Mouse (Mus musculus): ENCODE measurements around the gene Pccb. TPM values are rescaled to one million over a fixed set of nuclear protein-coding genes. Genes with fewer than 3 reads are reported as not detected.
A peak's percentile ranks its signal among the peaks of the same experiment; 100 is the strongest.

Pccb gene
- polyA plus RNA-seq, 1 experiment from 2014 or later = 21.6 TPM

DNA sequence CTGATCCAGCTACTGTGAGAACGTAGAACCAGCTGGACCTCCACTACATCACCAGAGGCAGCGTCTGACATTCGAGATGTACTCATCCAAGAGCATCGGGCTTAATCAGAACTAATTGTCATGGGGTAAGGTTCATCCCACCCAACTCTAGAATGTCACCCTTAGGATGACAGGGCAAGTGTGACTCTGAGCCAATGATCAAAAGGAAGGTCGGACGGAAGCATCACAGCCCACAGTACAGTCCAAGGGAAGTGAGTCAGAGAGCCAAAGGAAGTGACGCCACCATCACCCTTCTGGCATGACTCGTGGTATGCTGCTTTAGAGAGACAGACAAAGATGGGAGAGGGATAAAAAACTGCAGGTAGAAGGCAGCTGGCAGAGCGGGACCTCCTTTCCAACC, 7.6 kb upstream of the Pccb start:
- WGBS = 73% methylated on average over 9 of the region's 9 CpGs
- Histone ChIP-seq H3K9ac (no peak overlapping the region), H3K4me3 (no peak overlapping the region), H3K36me3 (no peaks in the 10 kb centered on the region), H3K9me3 (replicated peaks) (no peaks in the 10 kb centered on the region; the same call in none of the 2 replicates), H3K27ac (ENCODE audit: poor library complexity, severe bottlenecking) (no peak overlapping the region), H3K4me2 (no peak overlapping the region), H3K4me1 (replicated peaks) (no peaks in the 10 kb centered on the region), H3K27me3 (replicated peaks) (no peaks in the 10 kb centered on the region)
- ATAC-seq (ENCODE audit: insufficient number of reproducible peaks, low FRiP score) = no peak

DNA sequence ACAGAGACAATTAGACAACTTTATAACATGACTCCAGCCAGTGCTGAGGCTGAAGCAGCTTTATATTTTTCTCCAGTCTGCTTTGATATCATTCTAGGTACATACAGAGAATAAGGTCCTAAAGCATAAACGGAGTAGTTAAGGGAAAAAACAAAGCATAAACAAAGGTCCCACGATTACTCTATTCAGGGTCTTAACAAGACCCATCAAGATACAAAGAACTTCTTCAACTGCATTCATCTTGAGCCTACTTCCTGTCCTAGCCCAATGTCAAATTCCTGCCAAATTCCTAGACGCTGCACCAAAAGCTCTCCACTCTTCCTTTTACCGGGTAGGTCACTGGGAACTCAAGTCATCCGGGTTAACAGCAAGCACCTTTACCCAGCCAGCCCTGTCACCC, 6.8 kb upstream of the Pccb start:
- Histone ChIP-seq H3K9me3 (replicated peaks) (no peaks in the 10 kb centered on the region; the same call in none of the 2 replicates), H3K27ac (ENCODE audit: poor library complexity, severe bottlenecking) (no peak overlapping the region), H3K36me3 (no peaks in the 10 kb centered on the region), H3K4me1 (replicated peaks) (no peaks in the 10 kb centered on the region), H3K27me3 (replicated peaks) (no peaks in the 10 kb centered on the region), H3K4me2 (no peak overlapping the region), H3K4me3 (no peak overlapping the region), H3K9ac (no peak overlapping the region)
- 63% methylated on average over 5 of the region's 5 CpGs for WGBS
- ATAC-seq (ENCODE audit: insufficient number of reproducible peaks, low FRiP score) = no peak

DNA sequence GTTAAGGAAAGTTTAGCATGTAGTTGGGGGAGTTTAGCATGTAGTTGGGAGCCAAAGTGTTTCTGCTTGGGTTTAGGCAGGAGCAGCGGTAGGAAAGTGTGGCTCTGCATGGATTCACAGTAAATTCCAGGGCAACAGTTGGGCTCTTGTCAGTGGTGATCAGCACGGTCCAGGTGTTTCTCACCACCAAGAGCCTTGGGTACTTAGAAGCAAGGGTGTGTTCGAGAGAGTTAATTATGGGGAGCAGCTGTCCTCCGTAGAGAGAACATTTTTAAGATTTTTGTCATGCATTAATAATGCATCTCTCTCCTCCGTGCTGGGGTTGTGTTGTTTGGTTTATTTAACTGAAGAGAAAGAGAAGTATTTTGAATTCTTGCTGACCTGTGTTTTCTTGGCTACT, 3.9 kb upstream of the Pccb start:
- no peak overlapping the region for H3K4me3 ChIP-seq
- 69% methylated on average over 5 of the region's 5 CpGs for WGBS
- ATAC-seq (ENCODE audit: insufficient number of reproducible peaks, low FRiP score) = no peak
- no peak overlapping the region for H3K27ac ChIP-seq (ENCODE audit: poor library complexity, severe bottlenecking)
- H3K4me1 ChIP-seq (replicated peaks) = peaks cover 3% of the 10 kb centered on the region; the same call in 1 of the 2 replicates
- no peaks in the 10 kb centered on the region for H3K27me3 ChIP-seq (replicated peaks)
- H3K36me3 ChIP-seq = no peaks in the 10 kb centered on the region
- H3K9ac ChIP-seq = no peak overlapping the region
- H3K4me2 ChIP-seq = no peak overlapping the region
- H3K9me3 ChIP-seq (replicated peaks) = no peaks in the 10 kb centered on the region; the same call in none of the 2 replicates

DNA sequence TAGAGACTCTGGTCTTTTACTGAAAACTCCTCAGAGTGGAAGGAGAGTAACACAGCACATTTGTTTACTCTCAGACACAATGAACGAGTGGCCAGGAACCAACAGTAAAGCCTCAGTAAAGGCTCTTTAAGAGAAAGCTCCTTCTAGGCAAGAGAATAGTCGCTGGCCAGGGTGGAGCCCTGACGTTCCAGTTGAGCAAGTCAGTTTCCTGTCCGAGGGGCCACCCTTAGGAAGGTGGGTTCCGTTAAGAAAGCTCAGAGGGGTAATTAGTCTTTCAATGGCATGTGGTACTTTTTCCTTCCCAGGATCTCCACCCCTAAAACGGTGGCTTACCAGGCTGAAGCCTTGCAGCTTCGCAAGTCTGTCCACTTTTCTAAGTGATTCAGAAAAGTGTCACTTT, 2.7 kb upstream of the Pccb start:
- H3K4me2 ChIP-seq = no peak overlapping the region

GRCm38 (mm10) chr9:101036876-101037275, 2.2 kb upstream of the Pccb start:
- no peak for ATAC-seq (ENCODE audit: insufficient number of reproducible peaks, low FRiP score)
- H3K9me3 ChIP-seq (replicated peaks) = no peaks in the 10 kb centered on the region; the same call in none of the 2 replicates

More for the DNA sequence above, 2.7 kb upstream of the Pccb start:
- Histone ChIP-seq H3K27ac (ENCODE audit: poor library complexity, severe bottlenecking) (no peak overlapping the region), H3K36me3 (no peaks in the 10 kb centered on the region), H3K4me3 (no peak overlapping the region), H3K9ac (no peak overlapping the region), H3K4me1 (replicated peaks) (peaks cover 7% of the 10 kb centered on the region), H3K27me3 (replicated peaks) (no peaks in the 10 kb centered on the region), H3K9me3 (replicated peaks) (no peaks in the 10 kb centered on the region; the same call in none of the 2 replicates)
- WGBS = 44% methylated on average over 7 of the region's 7 CpGs
- no peak for ATAC-seq (ENCODE audit: insufficient number of reproducible peaks, low FRiP score)

DNA sequence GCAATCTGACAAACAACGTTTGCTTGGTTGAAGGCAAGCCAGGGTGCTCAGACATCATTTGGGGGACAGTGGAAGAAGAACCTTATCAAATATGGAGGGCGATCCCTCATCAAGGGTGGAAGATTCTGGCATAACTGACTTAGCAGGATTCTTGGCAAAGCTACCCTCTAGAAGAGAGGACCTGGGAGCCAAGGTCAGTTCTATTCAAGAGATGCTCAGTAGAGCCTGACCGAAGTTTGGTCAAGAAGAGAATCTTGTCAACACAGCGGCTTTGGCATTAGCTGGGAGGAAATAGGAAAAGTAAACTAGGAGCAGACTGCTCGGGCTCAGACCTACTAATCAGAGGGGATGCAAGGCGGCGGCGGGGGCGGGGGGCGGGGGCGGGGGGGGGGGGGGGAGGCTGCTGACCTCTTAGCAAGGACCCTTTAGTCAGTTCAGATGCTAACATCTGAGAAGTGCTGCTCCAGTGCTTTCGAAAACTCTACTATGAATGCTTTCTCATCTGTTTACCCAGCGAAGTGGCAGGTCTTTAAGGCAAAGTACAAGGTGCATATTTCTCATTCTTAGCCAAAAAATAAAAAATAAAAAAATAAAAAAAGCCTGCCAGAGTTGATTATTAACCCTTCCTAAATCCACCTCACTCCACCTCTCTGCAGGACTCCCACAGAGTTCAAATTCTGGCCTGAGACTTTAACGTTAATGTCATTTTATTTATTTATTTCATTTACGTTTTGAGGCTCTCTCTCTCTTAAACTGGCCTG, 1.3 kb upstream of the Pccb start:
- Histone ChIP-seq H3K36me3 (peaks cover 7% of the 10 kb centered on the region; the same call in 1 of the 2 replicates), H3K27ac (ENCODE audit: poor library complexity, severe bottlenecking) (no peak overlapping the region), H3K9me3 (replicated peaks) (no peaks in the 10 kb centered on the region; the same call in 1 of the 2 replicates), H3K4me1 (replicated peaks) (peaks cover 7% of the 10 kb centered on the region), H3K27me3 (replicated peaks) (no peaks in the 10 kb centered on the region), H3K9ac (no peak overlapping the region), H3K4me3 (no peak overlapping the region), H3K4me2 (no peak overlapping the region)
- no peak for ATAC-seq (ENCODE audit: insufficient number of reproducible peaks, low FRiP score)
- 81% methylated on average over 13 of the region's 15 CpGs for WGBS

More at GRCm38 (mm10) chr9:101036876-101037275, 2.2 kb upstream of the Pccb start:
- WGBS = 77% methylated on average over 2 of the region's 2 CpGs
- no peak overlapping the region for H3K4me2 ChIP-seq
- H3K36me3 ChIP-seq = no peaks in the 10 kb centered on the region
- H3K9ac ChIP-seq = no peak overlapping the region
- no peak overlapping the region for H3K27ac ChIP-seq (ENCODE audit: poor library complexity, severe bottlenecking)
- no peak overlapping the region for H3K4me3 ChIP-seq
- no peaks in the 10 kb centered on the region for H3K27me3 ChIP-seq (replicated peaks)
- H3K4me1 ChIP-seq (replicated peaks) = peaks cover 7% of the 10 kb centered on the region

DNA sequence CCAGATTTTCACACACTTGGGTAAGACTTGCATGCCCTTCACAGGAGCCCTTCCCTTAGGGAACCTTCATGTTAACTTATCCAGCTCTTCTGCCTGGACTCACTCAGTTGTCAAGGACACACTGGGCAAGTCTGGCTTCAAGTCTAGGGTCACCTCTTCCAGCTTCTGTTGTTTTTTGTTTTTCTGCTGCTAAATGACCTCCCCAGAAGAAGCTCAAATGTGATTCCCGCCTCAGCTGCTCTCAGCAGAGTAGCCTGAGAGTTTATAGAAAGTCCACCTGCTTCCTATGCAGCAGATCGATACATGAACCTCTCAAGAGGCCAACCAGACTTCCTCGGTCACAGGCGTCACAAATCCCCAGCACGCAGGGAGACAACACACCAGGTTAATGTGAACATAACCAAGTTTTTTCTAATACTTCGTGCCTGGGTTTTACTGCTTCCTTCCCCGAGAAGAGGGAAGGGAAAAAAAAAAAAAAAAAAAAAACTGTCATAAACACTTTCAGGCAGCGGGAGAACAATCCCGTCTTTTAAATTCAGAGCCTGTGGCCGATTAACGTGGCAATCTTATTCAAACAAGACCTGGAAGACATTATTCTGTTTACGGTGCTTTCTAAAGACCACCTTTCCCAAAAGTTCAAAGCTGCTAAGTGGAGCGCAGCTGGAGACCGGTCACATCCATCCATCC, 794 bp downstream of the Pccb start:
- peak overlapping the region; percentile 74 for H3K9ac ChIP-seq
- ATAC-seq (ENCODE audit: insufficient number of reproducible peaks, low FRiP score) = no peak
- peaks cover 7% of the 10 kb centered on the region for H3K4me1 ChIP-seq (replicated peaks)
- peak overlapping the region; percentile 63 for H3K4me3 ChIP-seq
- peak overlapping the region; percentile 92 for H3K27ac ChIP-seq (ENCODE audit: poor library complexity, severe bottlenecking)
- WGBS = 7% methylated on average over 14 of the region's 14 CpGs
- no peaks in the 10 kb centered on the region for H3K9me3 ChIP-seq (replicated peaks)
- peaks cover 13% of the 10 kb centered on the region for H3K36me3 ChIP-seq
- H3K27me3 ChIP-seq (replicated peaks) = no peaks in the 10 kb centered on the region
- peak overlapping the region; percentile 70 for H3K4me2 ChIP-seq

DNA sequence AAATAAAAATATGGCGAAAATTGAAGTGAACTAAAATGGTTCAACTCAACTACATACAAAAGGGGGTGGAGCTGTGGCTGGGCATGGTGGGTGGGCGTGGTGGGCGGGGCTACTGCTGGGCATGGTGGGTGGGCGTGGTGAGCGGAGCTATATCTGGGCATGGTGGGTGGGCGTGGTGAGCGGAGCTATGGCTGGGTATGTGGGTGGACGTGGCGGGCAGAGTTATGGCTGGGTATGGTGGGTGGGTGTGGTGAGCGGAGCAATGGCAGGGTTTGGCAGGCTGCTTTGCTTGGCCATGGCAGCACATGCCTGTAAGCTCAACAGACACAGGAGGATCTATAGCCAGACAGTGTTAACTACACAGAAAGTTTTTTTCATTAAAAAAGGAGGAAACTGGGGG, 15.9 kb downstream of the Pccb start:
- H3K4me3 ChIP-seq = no peak overlapping the region
- no peaks in the 10 kb centered on the region for H3K27me3 ChIP-seq (replicated peaks)
- ATAC-seq (ENCODE audit: insufficient number of reproducible peaks, low FRiP score) = no peak
- peaks cover 28% of the 10 kb centered on the region for H3K36me3 ChIP-seq
- H3K4me1 ChIP-seq (replicated peaks) = peaks cover 8% of the 10 kb centered on the region; the same call in 1 of the 2 replicates
- no peaks in the 10 kb centered on the region; the same call in 1 of the 2 replicates for H3K9me3 ChIP-seq (replicated peaks)
- no peak overlapping the region for H3K4me2 ChIP-seq
- WGBS = 94% methylated on average over 10 of the region's 10 CpGs
- H3K27ac ChIP-seq (ENCODE audit: poor library complexity, severe bottlenecking) = no peak overlapping the region
- no peak overlapping the region for H3K9ac ChIP-seq

DNA sequence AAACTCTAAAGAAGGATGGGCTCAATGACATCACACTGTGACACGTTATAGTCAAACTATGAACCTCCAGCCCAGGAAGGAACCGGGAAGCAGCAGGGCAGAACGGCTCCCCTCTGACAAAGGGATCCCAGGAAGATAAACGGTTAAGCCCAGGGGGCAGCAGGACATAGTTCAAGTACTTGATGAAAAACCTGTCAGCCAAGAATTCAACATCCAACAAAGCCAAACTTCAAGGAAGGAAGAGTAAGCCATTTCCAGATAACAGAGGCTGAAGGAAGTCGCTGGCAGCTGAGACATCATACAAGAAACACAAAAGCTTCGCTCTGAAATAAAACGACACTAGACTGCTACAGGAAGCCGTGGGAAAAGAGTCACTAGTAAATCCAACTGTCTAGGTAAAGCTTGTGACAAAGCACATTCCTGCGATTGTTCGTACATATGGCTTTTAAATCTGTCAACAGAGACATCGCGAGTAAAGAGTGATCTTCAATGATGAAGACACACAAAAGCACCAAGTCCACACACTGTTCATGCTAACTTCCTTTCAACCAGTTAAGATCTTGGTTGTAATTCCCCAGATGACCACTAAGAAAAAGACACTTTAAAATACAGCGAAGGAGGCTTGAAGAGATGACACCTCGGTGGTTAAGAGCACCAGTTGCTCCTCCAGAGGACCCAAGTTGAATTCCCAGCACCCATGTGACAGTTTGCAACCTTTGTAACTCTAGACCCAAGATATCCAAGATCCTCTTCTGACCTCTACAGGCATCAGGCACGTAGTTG, 16.8 kb downstream of the Pccb start:
- Histone ChIP-seq H3K36me3 (peaks cover 26% of the 10 kb centered on the region), H3K4me2 (no peak overlapping the region), H3K9me3 (replicated peaks) (no peaks in the 10 kb centered on the region; the same call in 1 of the 2 replicates), H3K27ac (ENCODE audit: poor library complexity, severe bottlenecking) (no peak overlapping the region), H3K4me1 (replicated peaks) (peaks cover 8% of the 10 kb centered on the region; the same call in 1 of the 2 replicates), H3K27me3 (replicated peaks) (no peaks in the 10 kb centered on the region), H3K4me3 (no peak overlapping the region), H3K9ac (no peak overlapping the region)
- WGBS = 52% methylated on average over 15 of the region's 15 CpGs
- no peak for ATAC-seq (ENCODE audit: insufficient number of reproducible peaks, low FRiP score)

DNA sequence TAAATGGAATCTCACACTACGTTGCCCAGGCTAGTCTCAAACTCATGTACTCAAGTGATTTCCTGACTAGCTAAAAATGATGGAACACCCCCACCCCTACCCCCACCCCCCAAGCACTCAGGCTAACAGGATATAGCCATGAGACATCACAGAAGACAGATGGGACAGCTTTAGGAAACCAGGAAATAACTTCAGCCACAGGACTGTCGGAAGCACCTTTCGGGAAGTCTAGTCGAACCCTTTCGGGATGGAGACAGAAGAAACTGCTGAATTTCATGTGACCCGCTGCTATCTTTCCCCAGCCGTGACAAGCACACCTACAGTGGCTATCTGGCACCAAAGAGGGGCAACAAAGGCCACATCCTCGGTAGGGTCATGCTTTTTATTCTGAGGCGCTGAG, 19.4 kb downstream of the Pccb start:
- Histone ChIP-seq H3K4me1 (replicated peaks) (peaks cover 8% of the 10 kb centered on the region; the same call in 1 of the 2 replicates), H3K4me2 (no peak overlapping the region), H3K9ac (no peak overlapping the region), H3K27ac (ENCODE audit: poor library complexity, severe bottlenecking) (no peak overlapping the region), H3K27me3 (replicated peaks) (no peaks in the 10 kb centered on the region), H3K4me3 (no peak overlapping the region), H3K36me3 (peaks cover 34% of the 10 kb centered on the region), H3K9me3 (replicated peaks) (no peaks in the 10 kb centered on the region; the same call in 1 of the 2 replicates)
- ATAC-seq (ENCODE audit: insufficient number of reproducible peaks, low FRiP score) = no peak
- WGBS = 86% methylated on average over 9 of the region's 9 CpGs

- Histone ChIP-seq H3K27ac (ENCODE audit: poor library complexity, severe bottlenecking) (no peak overlapping the region), H3K9me3 (replicated peaks) (no peaks in the 10 kb centered on the region), H3K9ac (no peak overlapping the region), H3K4me3 (no peak overlapping the region), H3K36me3 (peaks cover 40% of the 10 kb centered on the region), H3K27me3 (replicated peaks) (no peaks in the 10 kb centered on the region), H3K4me2 (no peak overlapping the region), H3K4me1 (replicated peaks) (0 out of 2 replicates have a peak, but pooled peaks cover 2% of the 10 kb centered on the region)
- 60% methylated on average over 10 of the region's 10 CpGs for WGBS
- ATAC-seq (ENCODE audit: insufficient number of reproducible peaks, low FRiP score) = no peak
These were observed 22.3 kb downstream of the Pccb start for GRCm38 (mm10) chr9:101012433-101012832.

Measured in heart, embryonic 12.5 days (tissue).